Mouse (Mus musculus): ENCODE results near the gene Serpinb9c. TPM values are rescaled to one million over a fixed set of nuclear protein-coding genes. Genes with fewer than 3 reads are reported as not detected.
"Not testable (repeated sequence)": the region's sequence is repeated elsewhere in the genome, so short reads cannot be mapped to it uniquely, and the experiment has no call there.

The Serpinb9c gene
- polyA plus RNA-seq (2014; fragmentation: Nextera tagmentation; extraction: Ambion mirVana): not detected in 2 replicates

- Histone ChIP-seq H3K36me3 (ENCODE audit: control insufficient read depth, insufficient read depth, low read length) (no peaks in the 10 kb centered on the region), H3K9me3 (ENCODE audit: control insufficient read depth, low read length) (no peaks in the 10 kb centered on the region), H3K4me3 (ENCODE audit: low read depth, low read length) (no peak within 1 kb of the TSS), H3K9ac (ENCODE audit: low read depth, low read length) (no peak within 1 kb of the TSS), H3K4me1 (replicated peaks; ENCODE audit: control insufficient read depth, insufficient read depth, low read length) (no peaks in the 10 kb centered on the region), H3K4me2 (replicated peaks; ENCODE audit: low read depth, low read length) (no peak within 1 kb of the TSS), H3K27me3 (ENCODE audit: control insufficient read depth, insufficient read depth, low read length) (no peaks in the 10 kb centered on the region), H3K27ac (ENCODE audit: low read depth, low read length) (no peak within 1 kb of the TSS)
- DNase-seq (ENCODE audit: low spot score) (no peak), ATAC-seq (ENCODE audit: low FRiP score) (no peak)
- WGBS: 71% methylated on average over 4 of the region's 4 CpGs
Measured at GRCm38 (mm10) chr13:33159642-33160041, at the start of gene Serpinb9c. Serpinb9c (minus strand) TSS chr13:33159742.

GRCm38 (mm10) chr13:33199740-33200139 is 40.2 kb upstream of the Serpinb9c start:
- Histone ChIP-seq H3K4me2 (replicated peaks; ENCODE audit: low read depth, low read length) (no peak overlapping the region), H3K9me3 (ENCODE audit: control insufficient read depth, low read length) (0 out of 2 replicates have a peak, but pooled peaks cover 3% of the 10 kb centered on the region), H3K9ac (ENCODE audit: low read depth, low read length) (no peak overlapping the region), H3K4me3 (ENCODE audit: low read depth, low read length) (no peak overlapping the region), H3K27ac (ENCODE audit: low read depth, low read length) (no peak overlapping the region), H3K4me1 (replicated peaks; ENCODE audit: control insufficient read depth, insufficient read depth, low read length) (no peaks in the 10 kb centered on the region), H3K36me3 (ENCODE audit: control insufficient read depth, insufficient read depth, low read length) (no peaks in the 10 kb centered on the region), H3K27me3 (ENCODE audit: control insufficient read depth, insufficient read depth, low read length) (no peaks in the 10 kb centered on the region)
- ATAC-seq (ENCODE audit: low FRiP score) (no peak), DNase-seq (ENCODE audit: low spot score) (no peak)
- 69% methylated on average over 2 of the region's 2 CpGs for WGBS

DNA sequence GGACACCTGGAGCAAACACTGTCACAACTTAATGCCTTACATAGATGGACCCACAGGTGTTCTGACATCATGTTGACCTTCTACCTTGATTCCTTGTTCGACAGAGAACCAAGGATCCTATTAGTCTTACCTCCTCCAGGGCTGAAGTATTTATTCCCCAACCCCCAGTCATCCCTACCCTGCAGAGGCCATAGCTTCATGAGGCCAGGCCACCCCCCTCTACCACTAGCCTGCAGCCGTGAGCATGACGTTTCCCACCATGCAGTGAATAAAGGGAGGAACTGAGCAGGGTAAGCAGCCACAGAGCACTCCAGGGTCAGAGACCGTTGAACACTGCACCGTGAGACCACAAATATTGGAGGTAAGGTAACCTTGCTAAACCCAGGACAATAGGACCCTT is 33.1 kb upstream of the Serpinb9c start, which contains the start of gene Serpinb9d:
Serpinb9d (plus strand) TSS at position 301 of the 400 bp plus-strand sequence.
- H3K9ac ChIP-seq (ENCODE audit: low read depth, low read length): no peak within 1 kb of the TSS
- no peaks in the 10 kb centered on the region for H3K27me3 ChIP-seq (ENCODE audit: control insufficient read depth, insufficient read depth, low read length)
- WGBS: 85% methylated on average over 5 of the region's 5 CpGs
- H3K27ac ChIP-seq (ENCODE audit: low read depth, low read length): no peak within 1 kb of the TSS
- DNase-seq (ENCODE audit: low spot score) (no peak), ATAC-seq (ENCODE audit: low FRiP score) (no peak)
- no peaks in the 10 kb centered on the region for H3K9me3 ChIP-seq (ENCODE audit: control insufficient read depth, low read length)
- no peak within 1 kb of the TSS for H3K4me3 ChIP-seq (ENCODE audit: low read depth, low read length)
- H3K36me3 ChIP-seq (ENCODE audit: control insufficient read depth, insufficient read depth, low read length): no peaks in the 10 kb centered on the region
- no peaks in the 10 kb centered on the region for H3K4me1 ChIP-seq (replicated peaks; ENCODE audit: control insufficient read depth, insufficient read depth, low read length)
- H3K4me2 ChIP-seq (replicated peaks; ENCODE audit: low read depth, low read length): no peak within 1 kb of the TSS

DNA sequence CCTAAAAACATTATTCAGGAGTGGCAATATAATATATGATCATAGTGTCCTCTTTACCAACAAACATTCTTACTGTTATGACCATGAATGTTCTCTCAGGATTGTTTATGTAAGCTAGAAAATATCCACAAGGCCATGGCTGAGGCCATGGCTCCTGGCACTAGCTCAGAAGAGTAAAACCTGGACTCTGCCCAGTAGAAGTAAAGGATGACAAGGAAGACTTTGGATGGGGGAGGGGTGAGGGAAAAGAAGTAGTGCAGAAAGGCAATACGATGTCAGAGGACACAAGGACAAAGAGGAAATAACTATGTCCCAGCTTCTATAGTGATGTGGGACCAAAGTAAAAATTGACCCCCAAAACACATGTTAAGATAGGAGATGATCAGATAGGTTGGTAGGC is 30.9 kb upstream of the Serpinb9c start:
- not testable (repeated sequence) for H3K4me3 ChIP-seq (ENCODE audit: low read depth, low read length); ATAC-seq (ENCODE audit: low FRiP score); H3K9me3 ChIP-seq (ENCODE audit: control insufficient read depth, low read length); H3K4me1 ChIP-seq (replicated peaks; ENCODE audit: control insufficient read depth, insufficient read depth, low read length); H3K27me3 ChIP-seq (ENCODE audit: control insufficient read depth, insufficient read depth, low read length); DNase-seq (ENCODE audit: low spot score); H3K4me2 ChIP-seq (replicated peaks; ENCODE audit: low read depth, low read length); H3K9ac ChIP-seq (ENCODE audit: low read depth, low read length); H3K27ac ChIP-seq (ENCODE audit: low read depth, low read length); H3K36me3 ChIP-seq (ENCODE audit: control insufficient read depth, insufficient read depth, low read length)
- WGBS: 81% methylated on average over 1 of the region's 1 CpGs

- Histone ChIP-seq H3K9ac (ENCODE audit: low read depth, low read length) (no peak overlapping the region), H3K4me2 (replicated peaks; ENCODE audit: low read depth, low read length) (no peak overlapping the region), H3K36me3 (ENCODE audit: control insufficient read depth, insufficient read depth, low read length) (no peaks in the 10 kb centered on the region), H3K27ac (ENCODE audit: low read depth, low read length) (no peak overlapping the region), H3K9me3 (ENCODE audit: control insufficient read depth, low read length) (no peaks in the 10 kb centered on the region), H3K4me3 (ENCODE audit: low read depth, low read length) (no peak overlapping the region), H3K27me3 (ENCODE audit: control insufficient read depth, insufficient read depth, low read length) (no peaks in the 10 kb centered on the region), H3K4me1 (replicated peaks; ENCODE audit: control insufficient read depth, insufficient read depth, low read length) (no peaks in the 10 kb centered on the region)
- DNase-seq (ENCODE audit: low spot score) (no peak), ATAC-seq (ENCODE audit: low FRiP score) (no peak)
- 77% methylated on average over 3 of the region's 3 CpGs for WGBS
Measured at GRCm38 (mm10) chr13:33141435-33141834, 18.1 kb downstream of the Serpinb9c start.

- Histone ChIP-seq H3K9me3 (ENCODE audit: control insufficient read depth, low read length) (no peaks in the 10 kb centered on the region), H3K9ac (ENCODE audit: low read depth, low read length) (no peak overlapping the region), H3K4me2 (replicated peaks; ENCODE audit: low read depth, low read length) (no peak overlapping the region), H3K27ac (ENCODE audit: low read depth, low read length) (no peak overlapping the region), H3K4me1 (replicated peaks; ENCODE audit: control insufficient read depth, insufficient read depth, low read length) (no peaks in the 10 kb centered on the region), H3K27me3 (ENCODE audit: control insufficient read depth, insufficient read depth, low read length) (no peaks in the 10 kb centered on the region), H3K36me3 (ENCODE audit: control insufficient read depth, insufficient read depth, low read length) (no peaks in the 10 kb centered on the region), H3K4me3 (ENCODE audit: low read depth, low read length) (no peak overlapping the region)
- 94% methylated on average over 2 of the region's 2 CpGs for WGBS
- DNase-seq (ENCODE audit: low spot score) (no peak), ATAC-seq (ENCODE audit: low FRiP score) (no peak)
Measured at GRCm38 (mm10) chr13:33137717-33138116, 21.8 kb downstream of the Serpinb9c start.

DNA sequence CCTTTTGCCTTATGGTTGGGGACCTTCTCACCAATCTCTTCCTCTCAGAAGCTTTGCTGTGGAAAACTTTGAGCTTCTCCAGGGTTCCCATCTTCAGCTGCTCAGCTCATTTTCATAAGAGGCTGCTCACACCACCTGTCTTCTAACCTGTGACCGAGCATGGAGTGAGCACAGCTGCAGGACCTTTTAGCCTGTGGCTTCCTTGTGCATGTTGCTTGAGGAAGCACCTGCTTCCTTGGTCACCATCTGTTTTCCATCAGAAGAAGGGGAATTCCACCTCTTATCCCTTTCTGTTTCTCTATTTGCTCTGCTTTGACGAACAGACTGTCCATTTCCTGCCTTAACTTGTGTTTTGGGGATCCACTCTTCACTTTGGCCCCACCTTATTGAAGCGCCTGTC is 46.5 kb downstream of the Serpinb9c start:
- no peak for DNase-seq (ENCODE audit: low spot score)
- no peaks in the 10 kb centered on the region for H3K9me3 ChIP-seq (ENCODE audit: control insufficient read depth, low read length)
- 69% methylated on average over 3 of the region's 3 CpGs for WGBS
- no peaks in the 10 kb centered on the region for H3K36me3 ChIP-seq (ENCODE audit: control insufficient read depth, insufficient read depth, low read length)
- no peaks in the 10 kb centered on the region for H3K27me3 ChIP-seq (ENCODE audit: control insufficient read depth, insufficient read depth, low read length)
- no peak overlapping the region for H3K9ac ChIP-seq (ENCODE audit: low read depth, low read length)
- no peak overlapping the region for H3K4me2 ChIP-seq (replicated peaks; ENCODE audit: low read depth, low read length)
- no peak overlapping the region for H3K4me3 ChIP-seq (ENCODE audit: low read depth, low read length)
- ATAC-seq (ENCODE audit: low FRiP score): no peak
- H3K4me1 ChIP-seq (replicated peaks; ENCODE audit: control insufficient read depth, insufficient read depth, low read length): no peaks in the 10 kb centered on the region
- no peak overlapping the region for H3K27ac ChIP-seq (ENCODE audit: low read depth, low read length)

- Histone ChIP-seq H3K9ac (ENCODE audit: low read depth, low read length) (no peak overlapping the region), H3K27ac (ENCODE audit: low read depth, low read length) (no peak overlapping the region), H3K4me1 (replicated peaks; ENCODE audit: control insufficient read depth, insufficient read depth, low read length) (no peaks in the 10 kb centered on the region), H3K27me3 (ENCODE audit: control insufficient read depth, insufficient read depth, low read length) (no peaks in the 10 kb centered on the region), H3K36me3 (ENCODE audit: control insufficient read depth, insufficient read depth, low read length) (no peaks in the 10 kb centered on the region), H3K9me3 (ENCODE audit: control insufficient read depth, low read length) (no peaks in the 10 kb centered on the region), H3K4me2 (replicated peaks; ENCODE audit: low read depth, low read length) (no peak overlapping the region), H3K4me3 (ENCODE audit: low read depth, low read length) (no peak overlapping the region)
- DNase-seq (ENCODE audit: low spot score) (no peak), ATAC-seq (ENCODE audit: low FRiP score) (no peak)
Measured at GRCm38 (mm10) chr13:33105626-33106025, 53.9 kb downstream of the Serpinb9c start.
